Mouse (Mus musculus) lung, postnatal 0 days (tissue): ENCODE measurements around the gene Gng5.

Source experiments
- CTCF ChIP-seq: IDR thresholded peaks from 2 replicates; pipeline ENCODE4 v1.5.1; 2016; ENCODE audit warnings: antibody characterized with exemption, mild to moderate bottlenecking
- EP300 ChIP-seq: IDR thresholded peaks from 2 replicates; pipeline ENCODE4 v1.6.1; 2016; ENCODE audit warnings: antibody characterized with exemption, mild to moderate bottlenecking, control low read depth

GRCm38 (mm10) chr3:146520798-146521651, 21.4 kb downstream of the Gng5 start, which contains the start of gene Rpf1:
- TF ChIP-seq EP300 (peak; percentile 81), CTCF (no peak)
